In the genomic region with DNA sequence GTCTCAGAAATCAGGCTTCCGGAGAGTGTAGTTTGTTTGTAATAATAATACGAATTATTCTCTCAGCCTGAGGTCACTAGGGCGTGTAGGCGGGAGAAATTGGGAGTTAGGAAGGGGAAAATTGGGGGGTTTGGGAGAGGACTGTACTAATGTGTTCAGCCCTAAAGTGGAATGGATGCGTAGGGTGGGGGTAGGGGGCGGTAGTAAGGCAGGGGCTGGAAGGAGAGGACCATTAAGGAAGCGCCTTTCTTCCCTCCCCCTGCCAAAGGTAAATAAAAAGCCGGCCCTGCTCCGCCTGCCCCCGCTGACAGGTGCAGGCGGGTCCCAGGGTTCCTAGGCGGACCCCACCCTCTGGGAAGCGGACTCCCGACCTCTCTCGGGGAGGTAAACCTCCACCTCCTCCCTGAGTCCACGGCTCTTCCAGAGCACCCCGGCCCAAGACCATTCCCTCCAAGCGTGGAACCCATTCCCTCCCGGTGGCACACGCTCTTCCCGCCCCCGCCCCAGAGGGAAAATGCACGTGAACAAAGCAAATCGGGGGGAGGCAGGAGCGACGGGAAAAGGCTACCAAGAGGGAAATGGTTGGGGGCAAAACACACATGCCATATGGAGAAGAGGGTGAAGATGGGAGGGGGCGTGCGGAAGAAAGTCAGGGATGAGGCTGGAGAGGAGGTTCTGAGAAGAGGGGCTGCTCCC, we compare ENCODE assay signal across 9 mouse cellular contexts. TPM values are rescaled to one million over a fixed set of nuclear protein-coding genes. Genes with fewer than 3 reads are reported as not detected.
DNase-seq lines count a peak whose midpoint lies in the region; ATAC-seq and TF ChIP-seq lines count a peak whose summit lies in the region.
"Had no signal": no experiment of that assay in that cellular context is flagged by ENCODE, and none has a peak within 500 bp of the region (broad histone marks: within the 10 kb centered on the region; RNA-seq: fewer than 3 reads in every experiment).

No protein-coding gene starts in this region.

- no peaks in the 10 kb centered on the region for H3K36me3 ChIP-seq in hindbrain, embryonic 11.5 days (ENCODE audit: control insufficient read depth, insufficient read depth, low read length)
- H3K36me3 ChIP-seq in midbrain, embryonic 15.5 days (replicated peaks) = peaks cover 5% of the 10 kb centered on the region; the same call in 1 of the 2 replicates

- H3K27ac ChIP-seq in left cerebral cortex, adult 2 months = peak overlapping the region; percentile 94
- H3K27ac ChIP-seq in hindbrain, embryonic 11.5 days (ENCODE audit: low read depth, low read length) = peak overlapping the region; percentile 90
- peak overlapping the region; percentile 94 for H3K27ac ChIP-seq in midbrain, embryonic 15.5 days

- peak; percentile 20 for ATAC-seq in hindbrain, embryonic 11.5 days (ENCODE audit: low FRiP score)
- peak; percentile 55 for ATAC-seq in midbrain, embryonic 15.5 days (replicated peaks)

- H3K9ac ChIP-seq in hindbrain, embryonic 11.5 days (ENCODE audit: low read depth, low read length) = peak overlapping the region; percentile 84
- H3K9ac ChIP-seq in midbrain, embryonic 15.5 days = peak overlapping the region; percentile 91

- no peak for DNase-seq in left cerebral cortex, adult 2 months (ENCODE audit: extremely low spot score in 1 of 2, low spot score in 2 of 2)
- no peak for DNase-seq in left cerebral cortex, adult 9 months (ENCODE audit: low spot score in 2 of 2)
- peak; percentile 81 for DNase-seq in cerebellum, adult 9-11 months
- no peak for DNase-seq in hindbrain, embryonic 11.5 days (ENCODE audit: low spot score)
- no peak for DNase-seq in adrenal gland, adult 8-10 months
- no peak for DNase-seq in urinary bladder, postnatal 4 days (ENCODE audit: low spot score in 2 of 2)
- no peak for DNase-seq in spleen, postnatal 4 days (ENCODE audit: low spot score in 2 of 2)

- under 1% methylated on average over 28 of the region's 28 CpGs for WGBS in hindbrain, embryonic 11.5 days
- 2% methylated on average over 28 of the region's 28 CpGs for WGBS in midbrain, embryonic 15.5 days

- peak overlapping the region; percentile 63 for H3K4me3 ChIP-seq in left cerebral cortex, adult 2 months
- H3K4me3 ChIP-seq in hindbrain, embryonic 11.5 days (ENCODE audit: low read depth, low read length) = peak overlapping the region; percentile 69
- H3K4me3 ChIP-seq in midbrain, embryonic 15.5 days = peak overlapping the region; percentile 90

- H3K4me2 ChIP-seq in hindbrain, embryonic 11.5 days (replicated peaks; ENCODE audit: low read depth, low read length) = peak overlapping the region; percentile 90
- peak overlapping the region; percentile 92 for H3K4me2 ChIP-seq in midbrain, embryonic 15.5 days

- peaks cover 3% of the 10 kb centered on the region; the same call in 1 of the 2 replicates for H3K27me3 ChIP-seq in hindbrain, embryonic 11.5 days (ENCODE audit: control insufficient read depth, insufficient read depth, low read length)
- H3K27me3 ChIP-seq in midbrain, embryonic 15.5 days (replicated peaks) = no peaks in the 10 kb centered on the region

- no peaks in the 10 kb centered on the region for H3K9me3 ChIP-seq in hindbrain, embryonic 11.5 days (ENCODE audit: control insufficient read depth, low read length)
- H3K9me3 ChIP-seq in midbrain, embryonic 15.5 days = no peaks in the 10 kb centered on the region

- H3K4me1 ChIP-seq in hindbrain, embryonic 11.5 days (replicated peaks; ENCODE audit: control insufficient read depth, insufficient read depth, low read length) = 0 out of 2 replicates have a peak, but pooled peaks cover 6% of the 10 kb centered on the region
- H3K4me1 ChIP-seq in midbrain, embryonic 15.5 days = peaks cover 33% of the 10 kb centered on the region

- TF ChIP-seq CTCF in left cerebral cortex, adult 2 months (IDR thresholded peaks at IDR 0.05) = no peak

- intact Hi-C loops in left cerebral cortex, adult 2 months (cut with DNase I) = loop anchor here (2.0 to 10.0 kb wide), 5 partner anchors 25 to 559 kb away; a partner anchor contains a TSS

RNA-seq across cellular contexts. Expression of a gene that starts 0.9 kb away (rescaled TPM):
- total RNA-seq in left cerebral cortex, adult 2 months (2021) = 100 to 1,000 TPM; 111 TPM
- polyA plus RNA-seq in hindbrain, embryonic 11.5 days (2014; fragmentation: Nextera tagmentation; extraction: Ambion mirVana) = 2.6 and 3.1 TPM in 2 replicates
- polyA plus RNA-seq in midbrain, embryonic 15.5 days (2015; fragmentation: Nextera tagmentation; extraction: Ambion mirVana) = 7.4 and 8.0 TPM in 2 replicates
- under 1 TPM; 0.12 to 0.23 (median 0.15) TPM for total RNA-seq in adrenal gland, adult 8-10 months (2022)
- total RNA-seq: neutrophil, adult 5-6 weeks had no signal

RNA-seq across cellular contexts. Expression of a gene that starts 25.9 kb away (rescaled TPM):
- total RNA-seq in left cerebral cortex, adult 2 months (2021) = 10 to 100 TPM; 47.6 to 47.8 TPM
- 57.5 and 60.1 TPM in 2 replicates for polyA plus RNA-seq in hindbrain, embryonic 11.5 days (2014; fragmentation: Nextera tagmentation; extraction: Ambion mirVana)
- polyA plus RNA-seq in midbrain, embryonic 15.5 days (2015; fragmentation: Nextera tagmentation; extraction: Ambion mirVana) = 54.9 and 56.0 TPM in 2 replicates
- total RNA-seq in adrenal gland, adult 8-10 months (2022) = 100 to 1,000 TPM in 1 of 4 experiments, 10 to 100 TPM in 3; 78.9 to 118 (median 89.4) TPM

RNA-seq across cellular contexts. Expression of a gene that starts 37.0 kb away (rescaled TPM):
- total RNA-seq in left cerebral cortex, adult 2 months (2021) = 1 to 10 TPM; 5.3 to 6.4 TPM
- 1.4 and 1.5 TPM in 2 replicates for polyA plus RNA-seq in hindbrain, embryonic 11.5 days (2014; fragmentation: Nextera tagmentation; extraction: Ambion mirVana)
- polyA plus RNA-seq in midbrain, embryonic 15.5 days (2015; fragmentation: Nextera tagmentation; extraction: Ambion mirVana) = 1.7 and 2.6 TPM in 2 replicates
- under 1 TPM in 2 of 4 experiments, not detected in 2; 0.13 to 0.68 TPM for total RNA-seq in adrenal gland, adult 8-10 months (2022)

RNA-seq across cellular contexts. Expression of a gene that starts 49.5 kb away (rescaled TPM):
- total RNA-seq in left cerebral cortex, adult 2 months (2021) = under 1 TPM; 0.12 to 0.29 TPM
- polyA plus RNA-seq in hindbrain, embryonic 11.5 days (2014; fragmentation: Nextera tagmentation; extraction: Ambion mirVana) = 0.43 and 1.3 TPM in 2 replicates
- 0.37 and 0.43 TPM in 2 replicates for polyA plus RNA-seq in midbrain, embryonic 15.5 days (2015; fragmentation: Nextera tagmentation; extraction: Ambion mirVana)
- total RNA-seq in adrenal gland, adult 8-10 months (2022) = 1 to 10 TPM in 2 of 4 experiments, under 1 TPM in 2; 0.46 to 1.6 (median 0.99) TPM

RNA-seq across cellular contexts. Expression of a gene that starts 58.7 kb away (rescaled TPM):
- 10 to 100 TPM; 19.7 to 28.1 TPM for total RNA-seq in left cerebral cortex, adult 2 months (2021)
- polyA plus RNA-seq in hindbrain, embryonic 11.5 days (2014; fragmentation: Nextera tagmentation; extraction: Ambion mirVana) = 59.7 and 67.8 TPM in 2 replicates
- polyA plus RNA-seq in midbrain, embryonic 15.5 days (2015; fragmentation: Nextera tagmentation; extraction: Ambion mirVana) = 45.9 and 47.7 TPM in 2 replicates
- total RNA-seq in adrenal gland, adult 8-10 months (2022) = 10 to 100 TPM; 20.1 to 27.2 (median 26.3) TPM

Comparison
In these comparisons a context has a peak if more than half of its experiments do, and no peak if none do; other contexts are left out.
1. RNA of a gene that starts 0.9 kb away (total RNA-seq): 111 TPM in left cerebral cortex, adult 2 months; 0.12 to 0.23 TPM in adrenal gland, adult 8-10 months; every median in the first group is over 10 times any median in the second.
2. Peak in every context shown above with its lines, with median percentiles within 50 percentile points of each other: H3K27ac ChIP-seq and H3K4me3 ChIP-seq.